Mouse (Mus musculus): ENCODE results near the gene Ppil4. TPM values are rescaled to one million over a fixed set of nuclear protein-coding genes. Genes with fewer than 3 reads are reported as not detected.
"Not testable (repeated sequence)": the region's sequence is repeated elsewhere in the genome, so short reads cannot be mapped to it uniquely, and the experiment has no call there.

Ppil4 gene
- total RNA-seq (2021), result 10 to 100 TPM; 14.9 to 15.7 TPM

- DNase-seq, result peak; percentile 92 to 93
These were observed at the start of gene Ppil4, which contains the start of gene Ginm1 for GRCm38 (mm10) chr10:7792751-7793385. Gene Ppil4 (plus strand): TSS chr10:7792891. Gene Ginm1 (minus strand): TSS chr10:7792824.

GRCm38 (mm10) chr10:7745528-7745927 lies 47.2 kb upstream of the Ppil4 start:
- intact Hi-C loops (cut with DNase I); DNase-seq: not testable (repeated sequence)

More at GRCm38 (mm10) chr10:7792751-7793385, at the start of gene Ppil4, which contains the start of gene Ginm1:
- intact Hi-C loops (cut with DNase I), result loop anchor here (1.0 to 5.0 kb wide), 2 partner anchors 12 to 164 kb away; partner anchors contain the start of gene Tab2

- intact Hi-C loops (cut with DNase I), result no loop called here
- no peak for DNase-seq
These were observed 43.9 kb upstream of the Ppil4 start for GRCm38 (mm10) chr10:7748752-7749151.

GRCm38 (mm10) chr10:7757544-7757943 lies 35.1 kb upstream of the Ppil4 start:
- intact Hi-C loops (cut with DNase I), result no loop called here
- DNase-seq, result no peak

GRCm38 (mm10) chr10:7772346-7772745 lies 20.3 kb upstream of the Ppil4 start:
- no peak for DNase-seq
- intact Hi-C loops (cut with DNase I), result no loop called here

GRCm38 (mm10) chr10:7772769-7773168 lies 19.9 kb upstream of the Ppil4 start:
- DNase-seq, result no peak
- intact Hi-C loops (cut with DNase I), result no loop called here

- peak; percentile 18 to 23 for DNase-seq
- intact Hi-C loops (cut with DNase I), result loop anchor here (5.0 kb wide), 1 partner anchor 93 kb away; the partner anchor contains the start of genes Lats1 and Pcmt1
These were observed 17.3 kb upstream of the Ppil4 start for GRCm38 (mm10) chr10:7775421-7775820.

- DNase-seq, result no peak
- intact Hi-C loops (cut with DNase I), result loop anchor here (5.0 kb wide), 1 partner anchor 96 kb away; the partner anchor contains the start of genes Lats1 and Pcmt1
These were observed 14.3 kb upstream of the Ppil4 start for GRCm38 (mm10) chr10:7778361-7778760.

- intact Hi-C loops (cut with DNase I), result loop anchor here (2.0 to 5.0 kb wide), 2 partner anchors 53 to 97 kb away; partner anchors contain the start of genes Lats1 and Pcmt1
- no peak for DNase-seq
These were observed 12.9 kb upstream of the Ppil4 start for GRCm38 (mm10) chr10:7779751-7780237.

GRCm38 (mm10) chr10:7780238-7781176 lies 12.2 kb upstream of the Ppil4 start:
- DNase-seq, result peak; percentile 86 to 89
- intact Hi-C loops (cut with DNase I), result loop anchor here (1.0 to 2.0 kb wide), 2 partner anchors 12 to 54 kb away; partner anchors contain the start of genes Ginm1 and Ppil4

- intact Hi-C loops (cut with DNase I), result loop anchor here (1.0 to 2.0 kb wide), 2 partner anchors 11 to 54 kb away; partner anchors contain the start of genes Ginm1 and Ppil4
These were observed 11.5 kb upstream of the Ppil4 start for GRCm38 (mm10) chr10:7781214-7781613.

GRCm38 (mm10) chr10:7787319-7787718 lies 5.4 kb upstream of the Ppil4 start:
- intact Hi-C loops (cut with DNase I), result no loop called here
- DNase-seq, result no peak

More at GRCm38 (mm10) chr10:7781214-7781613, 11.5 kb upstream of the Ppil4 start:
- DNase-seq, result no peak

GRCm38 (mm10) chr10:7792254-7792750 lies 389 bp upstream of the Ppil4 start:
- intact Hi-C loops (cut with DNase I), result loop anchor here (1.0 to 5.0 kb wide), 2 partner anchors 11 to 165 kb away; partner anchors contain the start of gene Tab2
- DNase-seq, result no peak

GRCm38 (mm10) chr10:7801258-7801657 lies 8.6 kb downstream of the Ppil4 start:
- intact Hi-C loops (cut with DNase I), result no loop called here

GRCm38 (mm10) chr10:7802519-7803140 lies 9.9 kb downstream of the Ppil4 start:
- intact Hi-C loops (cut with DNase I), result no loop called here
- DNase-seq, result no peak

More at GRCm38 (mm10) chr10:7801258-7801657, 8.6 kb downstream of the Ppil4 start:
- no peak for DNase-seq

- DNase-seq, result peak; percentile 29 to 55
- intact Hi-C loops (cut with DNase I), result loop anchor here (1.0 kb wide), 3 partner anchors 73 to 430 kb away; no protein-coding TSS in a partner anchor
These were observed 17.2 kb downstream of the Ppil4 start for GRCm38 (mm10) chr10:7809937-7810336.

GRCm38 (mm10) chr10:7816476-7816875 lies 23.8 kb downstream of the Ppil4 start:
- intact Hi-C loops (cut with DNase I), result no loop called here
- no peak for DNase-seq

- intact Hi-C loops (cut with DNase I), result no loop called here
- DNase-seq, result no peak
These were observed 26.0 kb downstream of the Ppil4 start for GRCm38 (mm10) chr10:7818676-7819075.

GRCm38 (mm10) chr10:7819156-7819555 lies 26.5 kb downstream of the Ppil4 start:
- no peak for DNase-seq
- intact Hi-C loops (cut with DNase I), result no loop called here

GRCm38 (mm10) chr10:7819603-7820002 lies 26.9 kb downstream of the Ppil4 start:
- DNase-seq, result no peak
- intact Hi-C loops (cut with DNase I), result no loop called here
